Mouse (Mus musculus) skeletal muscle tissue, postnatal 0 days (tissue): ENCODE measurements around the gene Kdm2a. TPM values are rescaled to one million over a fixed set of nuclear protein-coding genes. Genes with fewer than 3 reads are reported as not detected.

Experiments used
- polyA plus RNA-seq: library from polyadenylated mRNA; unstranded; fragments of >200 nt; fragmentation: Nextera tagmentation; extraction: Ambion mirVana; gene quantifications from 2 replicates; pipeline ENCODE4 v1.2.1, GENCODE M21; 2015

The Kdm2a gene
- 16.5 and 17.4 TPM in 2 replicates for polyA plus RNA-seq

GRCm38 (mm10) chr19:4397798-4398629, at the start of gene Kdm2a:
Gene Kdm2a (minus strand): TSS chr19:4398285.

GRCm38 (mm10) chr19:4439161-4439801, 41.2 kb upstream of the Kdm2a start, which contains the start of gene Rhod:
Gene Rhod (minus strand): TSS chr19:4439432.

GRCm38 (mm10) chr19:4306190-4306577, 91.9 kb downstream of the Kdm2a start, which contains the start of gene Grk2:
Gene Grk2 (minus strand): TSS chr19:4306222.

DNA sequence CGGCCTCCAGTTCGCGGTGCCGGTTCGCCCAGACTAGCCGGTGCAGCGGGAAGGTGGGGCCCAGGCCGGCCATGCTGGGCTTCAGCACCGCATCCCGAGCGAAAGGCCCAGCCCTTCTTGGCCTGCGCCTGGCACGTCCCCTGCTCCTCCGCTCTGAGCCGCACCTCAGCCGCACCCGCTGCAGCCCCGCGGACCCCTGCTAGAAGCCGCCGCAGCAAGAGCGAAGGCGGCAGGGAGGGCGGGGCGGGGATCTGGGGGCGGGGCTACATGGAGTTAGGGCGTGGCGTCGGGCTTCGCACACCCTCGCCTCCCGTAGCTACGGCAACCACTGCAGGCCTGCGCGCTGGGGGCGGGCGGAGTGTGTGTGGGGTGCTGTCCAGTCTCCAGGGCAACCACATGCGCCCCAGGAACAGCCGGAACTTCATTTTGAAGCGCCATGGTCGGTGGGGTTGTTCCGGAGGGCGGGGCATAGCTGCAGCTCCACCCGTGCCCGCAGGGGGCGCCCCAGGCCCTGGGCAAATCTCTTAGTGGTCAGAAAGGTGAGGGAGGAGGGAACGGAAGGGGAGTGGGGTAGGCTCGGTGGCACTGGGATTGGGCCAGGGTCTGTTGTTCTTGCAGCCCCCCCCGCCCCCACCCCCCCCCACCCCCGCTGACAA, 115.1 kb downstream of the Kdm2a start, which contains the start of gene Ankrd13d:
Gene Ankrd13d, minus strand, starts transcription at position 240 of the 656 bp plus-strand sequence.

GRCm38 (mm10) chr19:4268566-4269361, 129.3 kb downstream of the Kdm2a start, which contains the start of gene Ssh3:
Gene Ssh3 (minus strand): TSS chr19:4269180.

Other genes with a start within 250 kb of the Kdm2a start
- 67.6 and 99.9 TPM in 2 replicates for gene Coro1b, start 249.7 kb downstream of the Kdm2a start, polyA plus RNA-seq
- 2.1 and 2.3 TPM in 2 replicates for gene Ptprcap, start 244.7 kb downstream of the Kdm2a start, polyA plus RNA-seq
- gene Rps6kb2, start 234.9 kb downstream of the Kdm2a start, polyA plus RNA-seq: 42.6 and 42.9 TPM in 2 replicates
- 16.9 and 20.7 TPM in 2 replicates for gene Carns1, start 222.8 kb downstream of the Kdm2a start, polyA plus RNA-seq
- gene Tbc1d10c, start 207.0 kb downstream of the Kdm2a start, polyA plus RNA-seq: 5.1 and 6.7 TPM in 2 replicates
- gene Ppp1ca, start 206.2 kb downstream of the Kdm2a start, polyA plus RNA-seq: 660 and 721 TPM in 2 replicates
- gene Rad9a, start 196.6 kb downstream of the Kdm2a start, polyA plus RNA-seq: 10.2 and 10.8 TPM in 2 replicates
- 0.51 and 0.85 TPM in 2 replicates for gene Clcf1, start 184.0 kb downstream of the Kdm2a start, polyA plus RNA-seq
- gene AC109138.7, start 183.9 kb downstream of the Kdm2a start, polyA plus RNA-seq: not detected in 2 replicates
- gene Pold4, start 166.4 kb downstream of the Kdm2a start, polyA plus RNA-seq: 35.0 and 37.0 TPM in 2 replicates
- 1.6 and 3.1 TPM in 2 replicates for gene Ssh3, start 129.1 kb downstream of the Kdm2a start, polyA plus RNA-seq
- 0.84 and 0.95 TPM in 2 replicates for gene Ankrd13d, start 115.1 kb downstream of the Kdm2a start, polyA plus RNA-seq
- gene Grk2, start 92.1 kb downstream of the Kdm2a start, polyA plus RNA-seq: 6.6 and 7.6 TPM in 2 replicates
- 7.7 and 8.7 TPM in 2 replicates for gene Rhod, start 41.1 kb upstream of the Kdm2a start, polyA plus RNA-seq
- 0.50 and 1.0 TPM in 2 replicates for gene Syt12, start 79.2 kb upstream of the Kdm2a start, polyA plus RNA-seq
- gene 2010003K11Rik, start 100.3 kb upstream of the Kdm2a start, polyA plus RNA-seq: 1.4 TPM in 1 of 2 replicates, not detected in the other
- 9.7 and 61.0 TPM in 2 replicates for gene Pcx, start 112.2 kb upstream of the Kdm2a start, polyA plus RNA-seq
- gene Lrfn4, start 217.4 kb upstream of the Kdm2a start, polyA plus RNA-seq: 1.9 and 2.0 TPM in 2 replicates
- 24.3 and 24.4 TPM in 2 replicates for gene Rce1, start 227.4 kb upstream of the Kdm2a start, polyA plus RNA-seq